Mouse (Mus musculus) adrenal gland, postnatal 4 days (tissue): ENCODE measurements at regions not wholly inside any gene's neighbourhood (a gene's known extent, or its start where the extent isn't known, plus 50 kb on each side); places are given as distances from the start of the nearest gene placed in this dataset.
A peak's percentile ranks its signal among the peaks of the same experiment; 100 is the strongest.

Experiments used
- DNase-seq, 2 experiments: peaks; one replicate each; pipeline ENCODE4 v3.0.0; 2021 to 2022; ENCODE audit warnings: low spot score in 2 of 2, mixed read lengths in 2 of 2

GRCm38 (mm10) chr11:43952151-43952550 lies 51.1 kb upstream of the Adra1b start:
- DNase-seq = no peak

- DNase-seq = no peak
These were observed 57.4 kb upstream of the Adra1b start for GRCm38 (mm10) chr11:43958241-43958975.

GRCm38 (mm10) chr11:43958976-43959315 lies 57.9 kb upstream of the Adra1b start:
- no peak for DNase-seq

GRCm38 (mm10) chr11:43960348-43961105 lies 59.5 kb upstream of the Adra1b start:
- DNase-seq = no peak

GRCm38 (mm10) chr11:43961398-43962070 lies 60.5 kb upstream of the Adra1b start:
- no peak for DNase-seq

GRCm38 (mm10) chr11:43967764-43968163 lies 66.8 kb upstream of the Adra1b start:
- no peak for DNase-seq

- no peak for DNase-seq
These were observed 70.9 kb upstream of the Adra1b start for GRCm38 (mm10) chr11:43971886-43972285.

- no peak for DNase-seq
These were observed 75.0 kb upstream of the Adra1b start for GRCm38 (mm10) chr11:43976024-43976423.

- no peak for DNase-seq
These were observed 78.4 kb upstream of the Adra1b start for GRCm38 (mm10) chr11:43979406-43979805.

GRCm38 (mm10) chr11:43980444-43980843 lies 79.4 kb upstream of the Adra1b start:
- no peak for DNase-seq

GRCm38 (mm10) chr11:43989911-43990430 lies 89.0 kb upstream of the Adra1b start:
- peak in 1 of 2 experiments; percentile 7 for DNase-seq

GRCm38 (mm10) chr11:43992011-43992471 lies 91.0 kb upstream of the Adra1b start:
- DNase-seq = no peak

GRCm38 (mm10) chr11:43998046-43998725 lies 97.2 kb upstream of the Adra1b start:
- no peak for DNase-seq

- DNase-seq = no peak
These were observed 99.0 kb upstream of the Adra1b start for GRCm38 (mm10) chr11:44000056-44000455.

- DNase-seq = no peak
These were observed 101.0 kb upstream of the Adra1b start for GRCm38 (mm10) chr11:44001843-44002589.

GRCm38 (mm10) chr11:44002716-44003522 lies 101.9 kb upstream of the Adra1b start:
- no peak for DNase-seq

- DNase-seq = no peak
These were observed 106.6 kb upstream of the Adra1b start for GRCm38 (mm10) chr11:44007526-44008040.

GRCm38 (mm10) chr11:44012314-44012713 lies 111.3 kb upstream of the Adra1b start:
- no peak for DNase-seq

GRCm38 (mm10) chr11:44013841-44014240 lies 112.8 kb upstream of the Adra1b start:
- no peak for DNase-seq
